Mouse (Mus musculus) limb, embryonic 15.5 days (tissue): ENCODE data around the gene Nxph1. TPM values are rescaled to one million over a fixed set of nuclear protein-coding genes. Genes with fewer than 3 reads are reported as not detected.

Experiments
- ATAC-seq: fragments of 200-750 bp; cut with Nextera tagmentation; 2 replicates; pipeline ENCODE4 v1.8.0; 2017; ENCODE audit warnings: low read depth, moderate TSS enrichment; ENCODE audit not compliant: insufficient number of reproducible peaks, low FRiP score, low TSS enrichment
- H3K27ac ChIP-seq: fragments of 300-500 bp; sonication (generic); 2 replicates; pipeline ENCODE4 v1.5.1; 2015; ENCODE audit warnings: moderate library complexity, mild to moderate bottlenecking, inconsistent platforms
- H3K27me3 ChIP-seq: fragments of 300-500 bp; sonication (generic); 2 replicates; pipeline ENCODE4 v1.6.1; 2015; ENCODE audit warnings: inconsistent platforms
- H3K36me3 ChIP-seq: fragments of 300-500 bp; sonication (generic); 2 replicates; pipeline ENCODE4 v1.6.1; 2015; ENCODE audit warnings: inconsistent platforms
- H3K4me1 ChIP-seq: fragments of 300-500 bp; sonication (generic); 2 replicates; pipeline ENCODE4 v1.6.1; 2015; ENCODE audit warnings: inconsistent platforms
- H3K4me2 ChIP-seq: fragments of 300-500 bp; sonication (generic); 2 replicates; pipeline ENCODE4 v1.6.1; 2015; ENCODE audit warnings: mild to moderate bottlenecking, inconsistent platforms
- H3K4me3 ChIP-seq: fragments of 300-500 bp; sonication (generic); 2 replicates; pipeline ENCODE4 v1.5.1; 2015; ENCODE audit warnings: mild to moderate bottlenecking, inconsistent platforms
- H3K9ac ChIP-seq: fragments of 300-500 bp; sonication (generic); 2 replicates; pipeline ENCODE4 v1.6.1; 2015; ENCODE audit warnings: inconsistent platforms
- H3K9me3 ChIP-seq: fragments of 300-500 bp; sonication (generic); 2 replicates; pipeline ENCODE4 v1.6.1; 2016; ENCODE audit warnings: inconsistent platforms
- WGBS: fragments of 180-500 bp; shearing (Covaris S2); methylation state at CpG from one replicate; pipeline ENCODE4 v1.1.7; 2015; 5-methylcytosine and 5-hydroxymethylcytosine counted together
- polyA plus RNA-seq: library from polyadenylated mRNA; unstranded; fragments of >200 nt; fragmentation: Nextera tagmentation; extraction: Ambion mirVana; gene quantifications from 2 replicates; pipeline ENCODE4 v1.2.1, GENCODE M21; 2015

Nxph1 gene
- polyA plus RNA-seq, 1 experiment from 2014 or later, result 3.1 TPM

- Histone ChIP-seq H3K4me3 (peak overlapping the region; percentile 33), H3K27me3 (peaks cover 85% of the 10 kb centered on the region), H3K27ac (no peak overlapping the region), H3K4me1 (peaks cover 29% of the 10 kb centered on the region), H3K9ac (no peak overlapping the region), H3K4me2 (peak overlapping the region; percentile 57), H3K9me3 (no peaks in the 10 kb centered on the region), H3K36me3 (no peaks in the 10 kb centered on the region)
- no peak for ATAC-seq
- 2% methylated on average over 26 of the region's 26 CpGs for WGBS
Observed at GRCm38 (mm10) chr6:8950611-8951325, 2.5 kb downstream of the Nxph1 start.

GRCm38 (mm10) chr6:8951326-8951695 is 3.1 kb downstream of the Nxph1 start:
- ATAC-seq, result no peak
- Histone ChIP-seq H3K4me2 (peak overlapping the region; percentile 57), H3K9ac (no peak overlapping the region), H3K4me1 (peaks cover 29% of the 10 kb centered on the region), H3K36me3 (no peaks in the 10 kb centered on the region), H3K4me3 (peak overlapping the region; percentile 33), H3K27ac (no peak overlapping the region), H3K27me3 (peaks cover 90% of the 10 kb centered on the region), H3K9me3 (no peaks in the 10 kb centered on the region)
- under 1% methylated on average over 24 of the region's 24 CpGs for WGBS

GRCm38 (mm10) chr6:8951884-8952590 is 3.8 kb downstream of the Nxph1 start:
- H3K36me3 ChIP-seq, result no peaks in the 10 kb centered on the region
- no peak overlapping the region for H3K4me3 ChIP-seq
- H3K9ac ChIP-seq, result no peak overlapping the region
- H3K4me1 ChIP-seq, result peaks cover 32% of the 10 kb centered on the region
- H3K27me3 ChIP-seq, result peaks cover 94% of the 10 kb centered on the region
- no peak for ATAC-seq
- WGBS, result 22% methylated on average over 15 of the region's 15 CpGs
- H3K27ac ChIP-seq, result no peak overlapping the region
- no peak overlapping the region for H3K4me2 ChIP-seq
- no peaks in the 10 kb centered on the region for H3K9me3 ChIP-seq

GRCm38 (mm10) chr6:8955817-8956529 is 7.7 kb downstream of the Nxph1 start:
- Histone ChIP-seq H3K36me3 (no peaks in the 10 kb centered on the region), H3K9me3 (no peaks in the 10 kb centered on the region), H3K4me1 (peaks cover 9% of the 10 kb centered on the region; the same call in 1 of the 2 replicates), H3K27ac (no peak overlapping the region), H3K9ac (no peak overlapping the region), H3K4me2 (no peak overlapping the region), H3K27me3 (peaks cover 79% of the 10 kb centered on the region), H3K4me3 (no peak overlapping the region)
- no peak for ATAC-seq
- under 1% methylated on average over 35 of the region's 35 CpGs for WGBS

- Histone ChIP-seq H3K27me3 (peaks cover 71% of the 10 kb centered on the region), H3K9ac (no peak overlapping the region), H3K4me3 (no peak overlapping the region), H3K4me2 (no peak overlapping the region), H3K9me3 (no peaks in the 10 kb centered on the region), H3K4me1 (peaks cover 3% of the 10 kb centered on the region; the same call in 1 of the 2 replicates), H3K27ac (no peak overlapping the region), H3K36me3 (no peaks in the 10 kb centered on the region)
- ATAC-seq, result no peak
- WGBS, result 2% methylated on average over 25 of the region's 25 CpGs
Observed at GRCm38 (mm10) chr6:8956743-8957528, 8.7 kb downstream of the Nxph1 start.

- no peaks in the 10 kb centered on the region for H3K36me3 ChIP-seq
- no peak overlapping the region for H3K27ac ChIP-seq
- peaks cover 3% of the 10 kb centered on the region; the same call in 1 of the 2 replicates for H3K4me1 ChIP-seq
- ATAC-seq, result no peak
- 1% methylated on average over 15 of the region's 15 CpGs for WGBS
- H3K9ac ChIP-seq, result no peak overlapping the region
- 0 out of 2 replicates have a peak overlapping the region, but pooled peaks have one; percentile 10 for H3K4me3 ChIP-seq
- peaks cover 68% of the 10 kb centered on the region for H3K27me3 ChIP-seq
- H3K9me3 ChIP-seq, result no peaks in the 10 kb centered on the region
- H3K4me2 ChIP-seq, result peak overlapping the region; percentile 31
Observed at GRCm38 (mm10) chr6:8957529-8957887, 9.3 kb downstream of the Nxph1 start.

- no peaks in the 10 kb centered on the region for H3K36me3 ChIP-seq
- no peak overlapping the region for H3K27ac ChIP-seq
- H3K27me3 ChIP-seq, result peaks cover 60% of the 10 kb centered on the region
- ATAC-seq, result no peak
- H3K4me2 ChIP-seq, result 0 out of 2 replicates have a peak overlapping the region, but pooled peaks have one; percentile 1
- no peaks in the 10 kb centered on the region for H3K9me3 ChIP-seq
- peaks cover 3% of the 10 kb centered on the region; the same call in 1 of the 2 replicates for H3K4me1 ChIP-seq
- 4% methylated on average over 28 of the region's 28 CpGs for WGBS
- no peak overlapping the region for H3K9ac ChIP-seq
- H3K4me3 ChIP-seq, result no peak overlapping the region
Observed at GRCm38 (mm10) chr6:8958081-8958919, 10.1 kb downstream of the Nxph1 start.

- ATAC-seq, result no peak
Observed at GRCm38 (mm10) chr6:8959810-8960209, 11.6 kb downstream of the Nxph1 start.

GRCm38 (mm10) chr6:8970576-8970975 is 22.3 kb downstream of the Nxph1 start:
- Histone ChIP-seq H3K4me1 (no peaks in the 10 kb centered on the region), H3K4me3 (no peak overlapping the region), H3K9me3 (no peaks in the 10 kb centered on the region), H3K27me3 (no peaks in the 10 kb centered on the region), H3K36me3 (no peaks in the 10 kb centered on the region), H3K4me2 (no peak overlapping the region), H3K27ac (no peak overlapping the region), H3K9ac (no peak overlapping the region)
- ATAC-seq, result no peak
- 49% methylated on average over 2 of the region's 2 CpGs for WGBS

More at GRCm38 (mm10) chr6:8959810-8960209, 11.6 kb downstream of the Nxph1 start:
- WGBS, result 66% methylated on average over 4 of the region's 4 CpGs
- H3K36me3 ChIP-seq, result no peaks in the 10 kb centered on the region
- H3K4me2 ChIP-seq, result no peak overlapping the region
- peaks cover 47% of the 10 kb centered on the region for H3K27me3 ChIP-seq
- no peak overlapping the region for H3K4me3 ChIP-seq
- peaks cover 3% of the 10 kb centered on the region; the same call in 1 of the 2 replicates for H3K4me1 ChIP-seq
- no peaks in the 10 kb centered on the region for H3K9me3 ChIP-seq
- H3K27ac ChIP-seq, result no peak overlapping the region
- no peak overlapping the region for H3K9ac ChIP-seq

- Histone ChIP-seq H3K27me3 (no peaks in the 10 kb centered on the region), H3K4me2 (no peak overlapping the region), H3K27ac (no peak overlapping the region), H3K9me3 (no peaks in the 10 kb centered on the region), H3K36me3 (no peaks in the 10 kb centered on the region), H3K4me3 (no peak overlapping the region), H3K9ac (no peak overlapping the region), H3K4me1 (no peaks in the 10 kb centered on the region)
- WGBS, result 49% methylated on average over 4 of the region's 4 CpGs
- no peak for ATAC-seq
Observed at GRCm38 (mm10) chr6:8979237-8979871, 31.1 kb downstream of the Nxph1 start.
